Mouse (Mus musculus) embryonic facial prominence, embryonic 11.5 days (tissue): Measurements from ENCODE around the gene Stip1. TPM values are rescaled to one million over a fixed set of nuclear protein-coding genes. Genes with fewer than 3 reads are reported as not detected.

Source experiments
- ATAC-seq: fragments of 200-750 bp; cut with Nextera tagmentation; replicated peaks from 2 replicates; pipeline ENCODE4 v1.8.0; 2017; ENCODE audit warnings: low read depth; ENCODE audit not compliant: insufficient number of reproducible peaks, low FRiP score, low TSS enrichment
- DNase-seq: peaks from one replicate; pipeline ENCODE4 v3.0.0-alpha.2; 2015; ENCODE audit warnings: low spot score
- H3K27ac ChIP-seq: fragments of 300-500 bp; sonication (generic); replicated peaks from 2 replicates; pipeline ENCODE4 v1.5.1; 2014; ENCODE audit warnings: mild to moderate bottlenecking, low read depth, low read length, control low read depth
- H3K27me3 ChIP-seq: fragments of 300-500 bp; sonication (generic); 2 replicates; pipeline ENCODE4 v1.6.1; 2014; ENCODE audit warnings: mild to moderate bottlenecking, low read length, moderate library complexity, mixed read lengths; ENCODE audit not compliant: control insufficient read depth, insufficient read depth
- H3K36me3 ChIP-seq: fragments of 300-500 bp; sonication (generic); replicated peaks from 2 replicates; pipeline ENCODE4 v1.6.1; 2014; ENCODE audit warnings: low read depth, mild to moderate bottlenecking, low read length, moderate library complexity, mixed read lengths; ENCODE audit not compliant: control insufficient read depth, insufficient read depth
- H3K4me1 ChIP-seq: fragments of 300-500 bp; sonication (generic); 2 replicates; pipeline ENCODE4 v1.6.1; 2014; ENCODE audit warnings: low read length, mixed read lengths; ENCODE audit not compliant: control insufficient read depth, insufficient read depth
- H3K4me2 ChIP-seq: fragments of 300-500 bp; sonication (generic); 2 replicates; pipeline ENCODE4 v1.6.1; 2014; ENCODE audit warnings: low read depth, mild to moderate bottlenecking, control low read depth, low read length, moderate library complexity
- H3K4me3 ChIP-seq: fragments of 300-500 bp; sonication (generic); 2 replicates; pipeline ENCODE4 v1.5.1; 2014; ENCODE audit warnings: low read depth, low read length, control low read depth
- H3K9ac ChIP-seq: fragments of 300-500 bp; sonication (generic); replicated peaks from 2 replicates; pipeline ENCODE4 v1.6.1; 2014; ENCODE audit warnings: mild to moderate bottlenecking, control low read depth, low read length
- H3K9me3 ChIP-seq: fragments of 300-500 bp; sonication (generic); replicated peaks from 2 replicates; pipeline ENCODE4 v1.6.1; 2016; ENCODE audit warnings: mild to moderate bottlenecking, low read length, inconsistent platforms, mixed read lengths; ENCODE audit not compliant: control insufficient read depth
- WGBS: fragments of 180-500 bp; shearing (Covaris S2); extraction: QIAGEN DNeasy Blood & Tissue Kit; methylation state at CpG from one replicate; pipeline ENCODE4 v1.1.7; 2014; 5-methylcytosine and 5-hydroxymethylcytosine counted together
- polyA plus RNA-seq: library from polyadenylated mRNA; unstranded; fragments of >200 nt; fragmentation: Nextera tagmentation; extraction: Ambion mirVana; gene quantifications from 2 replicates; pipeline ENCODE4 v1.2.1, GENCODE M21; 2014

The Stip1 gene
- polyA plus RNA-seq, 1 experiment from 2014 or later, result 400 TPM

DNA sequence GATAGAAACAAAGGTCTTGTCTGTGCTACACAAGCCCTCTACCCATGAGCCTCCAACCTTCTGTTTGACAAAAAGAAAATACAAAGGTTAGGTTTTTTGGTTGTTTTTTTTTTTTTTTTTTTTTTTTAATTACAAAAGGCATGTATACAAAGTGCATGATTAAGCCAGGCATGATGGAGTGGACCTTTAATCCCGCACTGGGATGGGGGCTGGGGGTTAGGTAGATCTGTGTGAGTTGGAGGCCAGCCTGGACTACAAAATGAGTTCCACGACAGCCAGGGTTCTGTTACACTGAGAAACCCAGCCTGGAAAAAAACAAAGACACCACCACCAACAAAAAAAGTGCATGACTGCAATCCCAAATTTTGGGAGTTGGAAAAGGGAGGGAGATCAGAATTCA is 1.4 kb upstream of the Stip1 start:
- Histone ChIP-seq H3K36me3 (no peaks in the 10 kb centered on the region), H3K9me3 (no peaks in the 10 kb centered on the region), H3K4me1 (0 out of 2 replicates have a peak, but pooled peaks cover 2% of the 10 kb centered on the region), H3K4me2 (no peak overlapping the region), H3K9ac (no peak overlapping the region; the same call in 1 of the 2 replicates), H3K27me3 (no peaks in the 10 kb centered on the region), H3K4me3 (no peak overlapping the region; the same call in 1 of the 2 replicates), H3K27ac (peak overlapping the region; percentile 83)
- WGBS, result 85% methylated on average over 2 of the region's 2 CpGs
- DNase-seq, result no peak
- no peak for ATAC-seq

DNA sequence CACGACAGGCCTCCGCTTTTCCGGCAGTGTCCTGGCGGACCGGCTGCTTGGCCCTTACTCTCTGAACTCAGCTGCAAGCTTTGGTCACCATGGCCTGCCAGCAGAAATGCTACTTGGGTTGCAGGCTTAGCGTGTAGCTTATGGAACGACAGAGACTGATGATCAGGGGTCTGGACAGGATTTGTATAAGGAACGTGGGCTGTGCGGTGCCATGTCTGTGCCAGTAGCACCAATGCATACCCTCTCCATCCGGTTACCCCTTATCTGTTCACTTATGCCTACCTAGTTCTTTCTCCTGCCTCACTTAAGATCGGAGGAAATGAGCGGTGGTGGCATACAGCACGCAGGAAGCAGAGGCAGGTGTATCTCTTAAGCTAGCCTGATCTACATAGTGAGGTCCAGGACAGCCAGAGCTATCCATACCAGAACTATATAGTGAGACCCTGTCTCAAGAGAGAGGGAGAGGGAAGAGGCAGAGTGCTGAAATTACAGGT is 917 bp upstream of the Stip1 start:
- Histone ChIP-seq H3K9ac (peak overlapping the region; percentile 78), H3K27ac (peak overlapping the region; percentile 83), H3K4me1 (0 out of 2 replicates have a peak, but pooled peaks cover 2% of the 10 kb centered on the region), H3K36me3 (no peaks in the 10 kb centered on the region), H3K9me3 (no peaks in the 10 kb centered on the region), H3K4me2 (peak overlapping the region; percentile 81), H3K4me3 (peak overlapping the region; percentile 52), H3K27me3 (no peaks in the 10 kb centered on the region)
- peak; percentile 1; the same call in 1 of the 2 replicates for ATAC-seq
- 26% methylated on average over 13 of the region's 13 CpGs for WGBS
- no peak for DNase-seq

DNA sequence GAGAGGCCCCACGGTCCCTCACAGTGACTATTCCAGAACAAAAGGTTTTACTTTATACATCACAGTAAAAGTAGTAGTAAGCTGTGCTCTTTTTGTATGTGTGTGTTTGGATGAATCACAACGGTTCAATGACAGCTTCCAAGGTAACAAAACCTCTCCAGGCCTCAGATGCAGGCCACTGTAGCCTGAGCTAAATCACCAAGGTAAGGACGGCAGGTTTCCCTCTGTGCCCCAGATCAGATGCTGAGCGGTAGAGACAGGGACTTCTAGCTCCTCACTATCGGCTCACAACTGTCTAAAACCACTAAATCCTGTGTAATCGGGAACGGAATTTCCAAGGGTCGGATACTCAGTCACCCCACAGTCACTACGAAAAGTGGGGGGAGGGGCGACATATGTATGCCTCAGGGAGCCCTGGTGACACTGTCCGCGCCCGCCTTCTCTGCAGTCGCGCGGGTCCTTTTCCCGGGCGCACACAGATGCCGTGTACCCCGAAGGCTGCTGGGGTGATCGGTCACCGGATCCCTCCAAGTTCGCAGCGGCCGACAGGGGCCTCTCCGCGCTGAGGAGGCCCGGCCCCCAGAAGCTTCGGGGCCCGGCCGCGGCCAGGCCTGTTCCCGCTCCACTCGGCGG is 563 bp downstream of the Stip1 start:
- Histone ChIP-seq H3K9ac (peak overlapping the region; percentile 96), H3K36me3 (peaks cover 6% of the 10 kb centered on the region), H3K4me3 (peak overlapping the region; percentile 88), H3K9me3 (no peaks in the 10 kb centered on the region), H3K4me1 (0 out of 2 replicates have a peak, but pooled peaks cover 2% of the 10 kb centered on the region), H3K27ac (peak overlapping the region; percentile 80), H3K27me3 (no peaks in the 10 kb centered on the region), H3K4me2 (peak overlapping the region; percentile 49)
- ATAC-seq (peak; percentile 6; the same call in 1 of the 2 replicates), DNase-seq (peak; percentile 70)
- WGBS, result 2% methylated on average over 35 of the region's 35 CpGs

DNA sequence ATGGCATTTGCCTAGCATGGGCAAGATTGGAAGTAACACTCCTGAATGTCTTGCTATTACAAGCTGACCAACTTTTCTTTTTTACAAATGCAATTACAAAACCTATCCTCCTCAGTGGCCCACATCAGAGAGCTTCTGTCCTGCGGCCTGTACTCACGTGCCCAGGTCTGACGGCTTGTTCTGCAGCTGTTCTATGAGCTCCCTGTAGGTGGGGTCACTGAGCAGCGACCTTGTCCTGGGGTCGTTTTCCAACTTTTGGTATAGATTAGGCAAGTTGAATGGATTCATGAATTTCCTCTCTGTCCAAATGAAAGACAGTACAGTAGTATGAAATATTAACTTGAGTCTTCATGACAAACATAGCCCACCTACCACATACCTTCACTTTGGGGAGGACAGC is 5.8 kb downstream of the Stip1 start:
- WGBS, result 91% methylated on average over 5 of the region's 5 CpGs

DNA sequence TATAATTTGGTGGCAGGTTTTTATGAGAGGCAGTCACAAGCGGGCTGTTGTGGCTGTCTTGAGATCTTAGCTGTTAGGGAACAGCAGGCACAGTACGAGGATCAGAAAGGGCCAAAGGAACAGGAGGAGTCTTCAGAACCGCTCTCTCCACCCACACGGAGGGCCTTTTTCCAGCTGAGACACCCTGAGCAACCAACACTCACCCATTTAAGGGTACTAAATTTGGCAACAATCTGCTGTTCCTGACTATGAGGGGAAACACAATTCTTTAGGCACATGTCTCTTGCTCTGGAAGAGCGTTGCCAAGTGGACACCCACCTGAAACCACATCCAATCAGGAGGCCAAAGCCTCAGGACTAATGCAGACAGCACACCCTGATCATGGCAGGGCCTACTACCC is 10.2 kb downstream of the Stip1 start:
- Histone ChIP-seq H3K9ac (no peak overlapping the region), H3K4me2 (no peak overlapping the region), H3K27ac (no peak overlapping the region), H3K4me3 (no peak overlapping the region), H3K36me3 (peaks cover 36% of the 10 kb centered on the region), H3K27me3 (no peaks in the 10 kb centered on the region), H3K4me1 (no peaks in the 10 kb centered on the region), H3K9me3 (no peaks in the 10 kb centered on the region)
- no peak for DNase-seq
- ATAC-seq, result no peak
- 92% methylated on average over 5 of the region's 5 CpGs for WGBS

More for the DNA sequence above, 5.8 kb downstream of the Stip1 start:
- Histone ChIP-seq H3K27ac (no peak overlapping the region), H3K9ac (no peak overlapping the region), H3K4me1 (no peaks in the 10 kb centered on the region), H3K4me2 (no peak overlapping the region), H3K4me3 (no peak overlapping the region), H3K36me3 (peaks cover 29% of the 10 kb centered on the region), H3K27me3 (no peaks in the 10 kb centered on the region), H3K9me3 (no peaks in the 10 kb centered on the region)
- DNase-seq (no peak), ATAC-seq (no peak)

DNA sequence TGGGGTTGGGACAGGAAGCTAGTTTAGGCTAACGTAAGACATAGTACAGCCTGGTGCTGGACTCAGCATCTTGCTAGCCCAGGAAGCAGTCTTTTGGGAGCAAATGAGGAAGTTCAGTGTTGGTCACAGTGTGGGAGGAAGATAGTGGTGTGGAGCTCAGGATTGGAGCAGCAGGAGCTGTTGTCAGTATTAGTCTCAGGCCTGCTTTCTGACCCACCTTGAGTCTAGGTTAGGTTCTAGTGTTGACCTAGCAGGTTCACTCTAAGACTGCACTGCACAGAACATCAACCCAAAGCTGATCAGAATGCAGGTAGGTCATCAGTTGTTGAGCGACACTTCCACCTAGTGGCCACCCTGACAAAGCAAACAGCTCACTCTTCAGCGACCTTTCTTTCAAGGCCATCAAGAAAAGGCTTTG is 19.5 kb downstream of the Stip1 start:
- Histone ChIP-seq H3K27me3 (no peaks in the 10 kb centered on the region), H3K9ac (no peak overlapping the region), H3K4me3 (no peak overlapping the region), H3K9me3 (no peaks in the 10 kb centered on the region), H3K27ac (no peak overlapping the region), H3K36me3 (peaks cover 27% of the 10 kb centered on the region), H3K4me1 (no peaks in the 10 kb centered on the region), H3K4me2 (no peak overlapping the region)
- no peak for ATAC-seq
- 58% methylated on average over 3 of the region's 3 CpGs for WGBS
- DNase-seq, result peak; percentile 49

DNA sequence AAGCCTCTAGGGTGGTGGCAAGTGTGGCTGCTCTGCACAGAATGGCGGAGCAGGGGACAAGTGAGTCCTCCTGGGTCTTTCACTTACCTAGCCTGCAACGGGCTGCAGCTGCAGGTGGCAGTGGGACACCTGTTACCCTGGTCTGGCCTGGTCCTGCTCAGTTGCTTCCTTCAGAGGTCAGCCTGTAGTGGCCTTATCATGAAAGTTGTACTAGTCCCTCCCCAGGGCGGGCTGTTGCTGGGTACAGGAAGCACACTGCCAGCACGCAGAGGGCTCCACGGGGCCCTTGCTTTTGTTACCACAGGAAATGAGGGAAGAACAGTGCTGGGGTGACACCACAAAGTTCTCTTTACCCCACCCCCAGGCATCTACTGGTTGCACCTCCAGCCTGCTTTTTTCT is 20.6 kb downstream of the Stip1 start, which contains the start of gene Fermt3:
Gene Fermt3 (minus strand): TSS at position 279 of the 400 bp plus-strand sequence.
- Histone ChIP-seq H3K36me3 (peaks cover 25% of the 10 kb centered on the region), H3K27ac (no peak within 1 kb of the TSS), H3K4me1 (no peaks in the 10 kb centered on the region), H3K9me3 (no peaks in the 10 kb centered on the region), H3K27me3 (no peaks in the 10 kb centered on the region), H3K4me2 (no peak within 1 kb of the TSS), H3K9ac (no peak within 1 kb of the TSS), H3K4me3 (no peak within 1 kb of the TSS)
- 83% methylated on average over 5 of the region's 5 CpGs for WGBS
- DNase-seq (no peak), ATAC-seq (peak; percentile 60; the same call in 1 of the 2 replicates)

DNA sequence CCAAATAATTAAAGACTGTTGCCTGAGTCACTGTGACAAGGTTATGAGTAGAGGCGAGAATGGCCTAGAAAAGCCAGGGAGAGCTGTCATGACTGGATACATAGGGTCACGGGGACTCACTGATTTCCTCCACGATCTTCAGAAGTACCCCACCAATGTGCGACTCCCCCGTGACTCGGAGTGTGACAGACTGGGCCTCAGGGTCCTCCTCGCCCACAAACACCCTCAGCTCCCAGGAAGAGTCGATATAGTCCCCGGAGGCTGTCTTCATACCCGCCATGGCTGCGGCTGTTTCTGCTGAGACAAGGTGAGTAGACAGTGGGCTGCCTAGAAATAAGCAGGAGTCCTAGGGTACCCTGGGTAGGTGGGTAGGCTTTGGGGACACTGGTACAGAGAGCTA is 21.2 kb downstream of the Stip1 start:
- ATAC-seq, result no peak
- H3K9me3 ChIP-seq, result no peaks in the 10 kb centered on the region
- 91% methylated on average over 11 of the region's 11 CpGs for WGBS
- DNase-seq, result no peak
- H3K9ac ChIP-seq, result no peak overlapping the region
- no peaks in the 10 kb centered on the region for H3K4me1 ChIP-seq
- no peaks in the 10 kb centered on the region for H3K27me3 ChIP-seq
- H3K4me3 ChIP-seq, result no peak overlapping the region
- no peak overlapping the region for H3K27ac ChIP-seq
- no peak overlapping the region for H3K4me2 ChIP-seq
- H3K36me3 ChIP-seq, result peaks cover 25% of the 10 kb centered on the region
